Mouse (Mus musculus) embryonic fibroblast, embryonic 13.5 days (primary cell): ENCODE data around the gene Abca1. TPM values are rescaled to one million over a fixed set of nuclear protein-coding genes. Genes with fewer than 3 reads are reported as not detected.
A peak's percentile ranks its signal among the peaks of the same experiment; 100 is the strongest.

Experiments
- H3K27ac ChIP-seq: 2 replicates; pipeline ENCODE4 v1.5.1; 2012; ENCODE audit warnings: low read length, control low read depth, inconsistent platforms; ENCODE audit not compliant: insufficient read depth
- H3K4me1 ChIP-seq: 2 replicates; pipeline ENCODE4 v1.6.1; 2011; ENCODE audit warnings: low read length; ENCODE audit not compliant: control insufficient read depth, insufficient read depth
- H3K4me3 ChIP-seq: 2 replicates; pipeline ENCODE4 v1.5.1; 2011; ENCODE audit warnings: mild to moderate bottlenecking, control low read depth, low read length; ENCODE audit not compliant: insufficient read depth
- CTCF ChIP-seq: IDR thresholded peaks from 2 replicates; pipeline ENCODE4 v1.5.1; 2011; ENCODE audit warnings: mild to moderate bottlenecking, control low read depth, low read length, moderate library complexity, borderline replicate concordance; ENCODE audit not compliant: insufficient read depth
- POLR2A ChIP-seq: IDR thresholded peaks from 2 replicates; pipeline ENCODE4 v1.6.1; 2011; ENCODE audit warnings: low read depth, mild to moderate bottlenecking, control low read depth, low read length, moderate library complexity
- polyA plus RNA-seq: library from polyadenylated mRNA; stranded (reverse); fragments of >200 nt; gene quantifications from 2 replicates; pipeline ENCODE4 v1.2.4, GENCODE M21; 2011; ENCODE audit warnings: low read depth; ENCODE audit not compliant: missing spikeins, insufficient read length

Gene Abca1
- polyA plus RNA-seq: 15.7 and 20.4 TPM in 2 replicates

GRCm38 (mm10) chr4:53159767-53160166, at the start of gene Abca1:
Abca1 (minus strand) TSS chr4:53159895.
- H3K4me1 ChIP-seq: no peaks in the 10 kb centered on the region
- H3K27ac ChIP-seq: no peak within 1 kb of the TSS
- TF ChIP-seq CTCF: no peak
- TF ChIP-seq POLR2A: peak; percentile 49
- H3K4me3 ChIP-seq: peak within 1 kb of the TSS; percentile 64

DNA sequence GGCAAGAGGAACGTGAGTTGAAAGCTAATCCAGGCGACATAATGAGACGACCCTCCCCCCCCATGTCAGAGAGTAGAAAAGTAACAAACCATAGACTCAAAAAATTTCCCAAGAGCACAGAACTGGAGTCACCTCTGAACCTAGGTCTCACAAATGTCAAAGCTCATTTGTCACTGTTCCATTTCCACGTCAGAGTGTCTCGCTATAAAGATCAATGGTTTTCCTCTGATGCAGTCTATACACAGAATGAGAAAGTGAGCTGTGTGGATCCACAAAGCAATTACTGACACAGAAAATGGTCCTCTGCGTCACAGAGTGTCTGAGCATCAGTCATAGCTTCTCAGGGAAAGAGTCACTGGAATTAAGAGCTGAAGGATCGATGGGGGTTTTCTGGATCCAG, 44.8 kb upstream of the Abca1 start:
- Histone ChIP-seq H3K4me3 (no peak overlapping the region), H3K4me1 (no peaks in the 10 kb centered on the region; the same call in 1 of the 2 replicates)
- TF ChIP-seq CTCF (no peak), POLR2A (no peak)

DNA sequence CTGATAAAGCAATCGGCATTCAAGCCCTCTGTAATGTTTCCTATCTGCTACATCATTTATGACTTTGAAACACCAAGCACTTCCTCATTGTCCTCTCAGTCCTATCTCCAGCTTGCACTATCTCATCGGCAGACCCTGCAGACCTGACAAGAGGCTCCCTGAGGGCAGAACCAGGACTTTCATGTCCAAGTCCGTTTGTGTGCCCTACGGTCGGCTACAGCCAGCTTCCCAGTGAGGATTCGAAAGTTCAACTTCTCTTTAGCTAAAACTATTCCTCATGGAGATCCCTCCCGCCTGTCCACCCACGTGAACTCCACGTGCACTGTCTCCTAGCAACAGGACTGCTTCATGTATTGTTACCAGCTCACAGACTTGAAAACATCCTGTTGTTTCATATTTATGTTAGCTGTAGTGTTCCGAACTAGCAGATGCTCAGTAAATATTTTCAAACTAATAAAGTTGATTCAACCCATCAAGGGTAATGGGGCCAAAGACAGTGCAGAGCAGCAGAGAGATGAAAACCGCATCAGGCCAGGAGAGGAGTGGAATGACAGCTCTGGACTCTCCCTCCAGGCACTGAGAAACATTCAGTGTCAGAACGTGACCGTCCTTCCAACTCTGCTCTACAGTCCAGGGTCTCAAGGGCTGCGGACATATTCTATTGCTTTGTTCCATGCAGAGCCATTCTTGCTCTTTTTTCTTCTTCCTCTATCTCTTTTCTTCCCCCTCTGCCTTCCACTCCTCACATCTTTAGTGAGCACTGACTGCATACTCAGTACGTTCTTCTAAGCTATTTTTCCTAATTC, 44.1 kb upstream of the Abca1 start:
- no peak overlapping the region for H3K4me3 ChIP-seq
- no peak for TF ChIP-seq CTCF
- TF ChIP-seq POLR2A: no peak
- no peaks in the 10 kb centered on the region; the same call in 1 of the 2 replicates for H3K4me1 ChIP-seq
- no peak overlapping the region for H3K27ac ChIP-seq

More for the DNA sequence above, 44.8 kb upstream of the Abca1 start:
- no peak overlapping the region for H3K27ac ChIP-seq

- no peak for TF ChIP-seq CTCF
- Histone ChIP-seq H3K4me3 (no peak overlapping the region), H3K27ac (no peak overlapping the region), H3K4me1 (no peaks in the 10 kb centered on the region)
Measured at GRCm38 (mm10) chr4:53200276-53200675, 40.6 kb upstream of the Abca1 start.

GRCm38 (mm10) chr4:53197842-53198241, 38.1 kb upstream of the Abca1 start:
- no peak overlapping the region for H3K4me3 ChIP-seq
- TF ChIP-seq CTCF (no peak), POLR2A (no peak)
- no peak overlapping the region for H3K27ac ChIP-seq
- H3K4me1 ChIP-seq: no peaks in the 10 kb centered on the region

DNA sequence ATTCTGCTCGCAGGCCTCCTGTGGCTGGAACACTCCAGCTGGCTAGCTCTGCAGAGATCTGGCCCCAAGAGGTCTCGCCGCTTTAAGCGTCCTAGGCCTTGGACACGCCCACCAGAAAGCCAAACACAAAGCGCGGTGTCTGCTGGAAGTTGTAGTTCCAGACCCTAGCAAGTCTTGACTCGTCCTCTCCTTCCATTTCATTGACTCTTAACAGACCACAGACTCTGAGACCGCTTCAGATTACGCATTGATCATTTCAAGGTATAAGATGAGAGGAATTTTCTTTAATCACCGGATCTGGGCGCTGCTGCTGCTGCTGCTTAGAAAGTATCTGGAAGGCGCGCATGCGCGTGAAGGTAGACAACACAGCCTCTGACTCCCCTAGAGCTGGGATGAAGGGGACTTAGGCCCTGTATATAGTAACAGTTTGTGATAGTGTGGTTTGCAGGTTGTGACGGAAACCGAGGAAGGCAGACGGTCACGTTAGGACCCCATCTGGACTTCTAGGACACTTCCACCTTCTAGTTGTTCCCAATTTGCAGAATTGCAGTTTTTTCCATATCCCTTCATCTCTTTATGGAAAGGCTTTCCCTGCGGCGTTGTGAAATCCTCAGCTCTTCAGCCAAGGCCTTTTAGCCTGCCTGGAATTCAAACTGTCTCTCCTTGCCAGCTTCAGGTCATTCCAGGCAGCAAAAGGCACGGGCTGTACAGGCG, 36.5 kb upstream of the Abca1 start:
- H3K4me1 ChIP-seq: no peaks in the 10 kb centered on the region
- H3K4me3 ChIP-seq: peak overlapping the region; percentile 32; the same call in 1 of the 2 replicates
- TF ChIP-seq CTCF: no peak
- TF ChIP-seq POLR2A: no peak; the same call in 1 of the 2 replicates
- no peak overlapping the region for H3K27ac ChIP-seq

DNA sequence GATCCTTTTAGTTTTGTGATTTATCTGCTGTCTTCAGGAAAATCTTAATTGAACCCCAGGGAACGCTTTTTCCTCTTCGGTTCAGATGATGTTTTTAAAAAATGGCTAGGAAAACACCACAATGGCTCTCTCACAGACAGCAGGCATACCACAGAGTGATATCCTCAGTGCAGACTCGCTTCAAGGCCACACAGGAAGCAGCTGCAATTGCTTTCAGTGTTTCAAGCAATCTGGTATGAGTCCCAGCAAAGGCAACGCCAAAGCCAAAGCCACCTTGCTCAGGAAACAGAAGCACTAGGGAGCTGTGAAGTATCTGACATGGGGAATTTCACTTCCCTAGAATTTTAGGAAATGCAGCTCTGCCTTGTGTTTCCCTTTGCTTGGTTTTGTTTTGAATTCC, 27.4 kb upstream of the Abca1 start:
- Histone ChIP-seq H3K4me1 (peaks cover 4% of the 10 kb centered on the region), H3K27ac (no peak overlapping the region), H3K4me3 (no peak overlapping the region)
- TF ChIP-seq CTCF (no peak), POLR2A (no peak)

DNA sequence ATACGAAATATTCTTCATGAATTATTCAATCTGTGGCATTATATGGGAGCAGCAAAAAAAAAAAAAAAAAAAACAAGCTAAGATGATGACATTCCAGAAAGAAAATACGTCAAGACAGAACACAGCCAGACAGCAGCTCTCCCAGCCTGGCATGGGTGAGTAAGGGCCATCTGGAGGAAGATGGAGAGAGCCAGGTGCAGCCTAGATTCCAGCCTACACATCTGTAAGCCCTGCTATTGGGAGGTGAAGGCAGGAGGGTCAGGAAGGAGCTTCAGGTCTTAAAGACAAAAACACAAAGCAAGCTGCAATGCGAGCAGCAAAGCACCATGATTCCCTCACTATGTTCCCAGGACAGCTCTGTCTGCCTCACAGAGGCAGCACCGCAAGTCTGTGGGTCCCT, 26.9 kb upstream of the Abca1 start:
- Histone ChIP-seq H3K4me3 (no peak overlapping the region), H3K27ac (no peak overlapping the region), H3K4me1 (peaks cover 6% of the 10 kb centered on the region)
- TF ChIP-seq CTCF (no peak), POLR2A (no peak)

- TF ChIP-seq CTCF: no peak
- TF ChIP-seq POLR2A: no peak
- Histone ChIP-seq H3K27ac (no peak overlapping the region), H3K4me3 (no peak overlapping the region), H3K4me1 (peaks cover 10% of the 10 kb centered on the region)
Measured at GRCm38 (mm10) chr4:53186141-53186540, 26.4 kb upstream of the Abca1 start.

DNA sequence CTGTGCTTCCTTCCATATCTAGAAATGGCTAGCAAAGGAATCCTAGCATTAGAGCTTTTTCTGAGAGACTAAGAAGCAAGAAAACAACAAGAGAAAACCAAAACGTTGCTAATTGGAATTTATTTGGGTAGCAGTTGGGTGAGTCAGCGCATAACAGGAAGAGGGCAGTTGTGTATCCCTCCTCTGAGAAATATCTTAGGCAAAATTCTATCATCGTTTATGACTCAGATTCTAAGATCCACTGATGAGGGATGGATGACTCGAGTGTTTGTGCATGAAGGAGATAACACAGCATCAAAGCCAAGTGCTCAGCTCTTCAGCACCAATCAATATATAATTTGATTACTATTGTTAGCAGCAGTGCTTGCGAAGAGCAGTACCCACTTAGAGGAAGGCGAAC, 21.8 kb upstream of the Abca1 start:
- Histone ChIP-seq H3K4me1 (peaks cover 7% of the 10 kb centered on the region), H3K27ac (no peak overlapping the region), H3K4me3 (no peak overlapping the region)
- TF ChIP-seq CTCF (no peak), POLR2A (no peak)
